Mouse (Mus musculus) ES-E14 (cell line): ENCODE data around the gene Actl10.

Experiments used
- CHD2 ChIP-seq: IDR thresholded peaks from 2 replicates; pipeline ENCODE4 v1.6.1; 2014; ENCODE audit warnings: mild to moderate bottlenecking, low read depth, low read length, inconsistent platforms
- HCFC1 ChIP-seq: IDR thresholded peaks from 2 replicates; pipeline ENCODE4 v1.6.1; 2012; ENCODE audit warnings: low read length, inconsistent platforms, borderline replicate concordance; ENCODE audit not compliant: insufficient read depth
- ZC3H11A ChIP-seq: IDR thresholded peaks from 2 replicates; pipeline ENCODE4 v1.6.1; 2012; ENCODE audit warnings: low read depth, mild to moderate bottlenecking, inconsistent platforms, low read length, borderline replicate concordance
- ZNF384 ChIP-seq: IDR thresholded peaks from 2 replicates; pipeline ENCODE4 v1.6.1; 2012; ENCODE audit warnings: low read depth, low read length, inconsistent platforms

DNA sequence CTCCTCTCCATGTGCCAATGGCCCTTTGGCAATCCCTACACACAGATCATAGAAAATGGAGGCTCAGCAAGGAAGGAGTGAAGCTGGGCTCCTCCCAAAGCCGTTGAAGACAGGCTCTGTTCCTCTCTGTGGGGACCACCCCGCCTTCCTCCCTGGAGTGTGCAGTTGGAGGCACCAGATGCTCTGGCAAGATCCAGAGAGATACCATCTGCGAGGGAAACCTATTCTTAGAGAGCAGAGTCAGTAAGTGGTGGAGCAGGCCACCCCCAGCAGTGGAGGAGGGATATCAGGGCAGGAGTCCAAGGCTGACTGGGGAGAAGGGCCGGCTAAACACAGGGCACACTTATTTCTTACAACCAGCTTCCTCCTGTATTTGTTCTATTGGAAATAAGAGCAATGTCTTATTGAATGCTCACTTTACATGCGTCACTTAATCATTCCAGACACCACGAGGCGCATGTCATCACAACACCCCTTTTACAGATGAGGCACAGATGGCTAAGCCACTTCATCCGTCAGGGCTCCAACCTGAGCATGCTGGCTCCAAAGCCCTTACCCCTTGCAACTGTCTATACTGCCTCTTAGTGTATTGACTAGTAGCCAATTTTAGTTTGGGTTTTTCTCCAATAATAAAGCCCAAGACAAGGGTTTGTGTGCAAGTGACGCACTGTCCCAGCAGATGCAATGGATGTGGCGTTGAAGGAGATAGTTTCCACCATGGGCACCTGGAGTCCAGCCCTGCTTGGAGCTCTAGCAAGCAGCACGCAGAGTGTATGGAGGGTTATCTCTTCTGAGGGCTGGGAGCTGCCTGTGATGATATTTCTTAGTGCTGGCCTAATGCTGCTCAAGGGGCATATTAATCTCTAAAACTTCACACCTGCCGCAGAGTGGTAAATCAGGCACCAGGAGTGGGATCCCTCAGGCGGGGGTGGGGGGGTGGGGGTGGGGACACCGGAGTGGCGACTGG lies 32.6 kb downstream of the Actl10 start:
- TF ChIP-seq HCFC1 (no peak), ZNF384 (no peak), ZC3H11A (no peak), CHD2 (no peak)
